Mouse (Mus musculus): ENCODE results near the gene Rad51b. TPM values are rescaled to one million over a fixed set of nuclear protein-coding genes. Genes with fewer than 3 reads are reported as not detected.
A peak's percentile ranks its signal among the peaks of the same experiment; 100 is the strongest.

Rad51b gene
- polyA plus RNA-seq, 1 experiment from 2014 or later, result 6.6 TPM

DNA sequence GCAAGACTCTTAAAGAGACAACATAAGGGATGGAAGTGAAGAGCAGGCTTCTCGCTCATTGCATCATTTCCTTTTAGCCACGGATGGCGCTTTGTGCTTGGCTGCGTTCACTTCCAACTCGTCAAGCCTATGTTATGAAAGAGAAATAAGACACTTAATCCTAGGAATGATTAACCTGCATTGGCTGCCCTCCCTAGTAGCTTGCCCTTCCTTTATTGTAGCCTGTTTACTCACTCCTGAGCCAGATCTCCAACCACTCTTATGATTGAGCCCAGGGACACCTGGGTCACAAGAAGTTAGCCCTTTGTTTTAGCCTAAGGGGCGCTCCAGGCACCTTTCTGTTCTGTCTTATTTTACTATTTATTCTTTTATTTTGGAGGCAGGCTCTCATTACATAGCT lies 244.5 kb downstream of the Rad51b start:
- 84% methylated on average over 6 of the region's 6 CpGs for WGBS
- Histone ChIP-seq H3K4me3 (no peak overlapping the region), H3K9me3 (no peaks in the 10 kb centered on the region), H3K27ac (no peak overlapping the region), H3K36me3 (no peaks in the 10 kb centered on the region), H3K27me3 (ENCODE audit: insufficient read depth, poor library complexity, severe bottlenecking) (no peaks in the 10 kb centered on the region), H3K4me1 (no peaks in the 10 kb centered on the region)
- no peak for DNase-seq (ENCODE audit: low spot score)

DNA sequence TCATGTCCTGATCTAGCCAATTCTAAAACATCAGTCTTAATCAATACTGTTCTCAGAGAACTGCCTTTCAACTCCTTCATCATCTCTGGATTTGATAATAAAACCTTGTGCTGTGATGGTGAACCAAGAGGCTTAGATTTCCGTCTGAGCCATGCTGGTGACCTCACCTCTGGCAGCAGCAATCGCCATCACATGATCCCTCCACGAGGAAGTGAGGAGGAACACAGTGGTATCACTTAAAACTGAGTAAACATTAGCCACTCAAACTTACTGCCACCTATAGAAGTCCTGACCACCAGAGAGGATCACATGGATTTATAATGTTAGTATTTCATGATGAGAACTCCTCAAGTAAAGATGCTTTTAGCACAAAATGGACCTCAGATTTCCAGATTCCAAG lies 248.0 kb downstream of the Rad51b start:
- no peak for DNase-seq (ENCODE audit: low spot score)
- no peaks in the 10 kb centered on the region for H3K36me3 ChIP-seq
- 62% methylated on average over 3 of the region's 3 CpGs for WGBS

DNA sequence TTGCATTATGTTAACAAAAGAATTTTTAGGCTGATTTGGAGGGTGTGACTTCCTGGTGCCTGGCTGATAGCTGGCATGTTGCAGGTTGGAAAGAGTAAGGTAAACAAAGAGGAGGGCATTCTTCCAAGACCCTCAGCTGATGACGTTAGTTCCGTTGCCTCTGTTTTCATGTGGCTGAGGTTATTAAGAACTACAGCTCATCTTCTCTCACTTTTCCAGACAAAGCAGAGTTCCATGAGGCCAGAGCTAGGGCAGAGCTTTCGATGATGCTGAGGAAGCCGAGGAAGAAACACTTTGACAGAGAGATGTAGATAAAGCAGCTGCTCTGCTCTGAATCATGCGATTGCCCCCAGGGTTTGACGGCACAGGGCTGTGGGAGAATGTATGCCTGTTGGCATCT lies 250.5 kb downstream of the Rad51b start:
- Histone ChIP-seq H3K27ac (peak overlapping the region; percentile 30; the same call in 1 of the 2 replicates), H3K36me3 (no peaks in the 10 kb centered on the region), H3K9me3 (no peaks in the 10 kb centered on the region), H3K4me1 (peaks cover 12% of the 10 kb centered on the region; the same call in 1 of the 2 replicates), H3K27me3 (ENCODE audit: insufficient read depth, poor library complexity, severe bottlenecking) (no peaks in the 10 kb centered on the region), H3K4me3 (no peak overlapping the region)
- no peak for DNase-seq (ENCODE audit: low spot score)
- WGBS, result 29% methylated on average over 6 of the region's 6 CpGs

More for the DNA sequence above, 248.0 kb downstream of the Rad51b start:
- H3K27ac ChIP-seq, result no peak overlapping the region
- peaks cover 12% of the 10 kb centered on the region; the same call in 1 of the 2 replicates for H3K4me1 ChIP-seq
- no peaks in the 10 kb centered on the region for H3K27me3 ChIP-seq (ENCODE audit: insufficient read depth, poor library complexity, severe bottlenecking)
- H3K4me3 ChIP-seq, result no peak overlapping the region
- H3K9me3 ChIP-seq, result no peaks in the 10 kb centered on the region

DNA sequence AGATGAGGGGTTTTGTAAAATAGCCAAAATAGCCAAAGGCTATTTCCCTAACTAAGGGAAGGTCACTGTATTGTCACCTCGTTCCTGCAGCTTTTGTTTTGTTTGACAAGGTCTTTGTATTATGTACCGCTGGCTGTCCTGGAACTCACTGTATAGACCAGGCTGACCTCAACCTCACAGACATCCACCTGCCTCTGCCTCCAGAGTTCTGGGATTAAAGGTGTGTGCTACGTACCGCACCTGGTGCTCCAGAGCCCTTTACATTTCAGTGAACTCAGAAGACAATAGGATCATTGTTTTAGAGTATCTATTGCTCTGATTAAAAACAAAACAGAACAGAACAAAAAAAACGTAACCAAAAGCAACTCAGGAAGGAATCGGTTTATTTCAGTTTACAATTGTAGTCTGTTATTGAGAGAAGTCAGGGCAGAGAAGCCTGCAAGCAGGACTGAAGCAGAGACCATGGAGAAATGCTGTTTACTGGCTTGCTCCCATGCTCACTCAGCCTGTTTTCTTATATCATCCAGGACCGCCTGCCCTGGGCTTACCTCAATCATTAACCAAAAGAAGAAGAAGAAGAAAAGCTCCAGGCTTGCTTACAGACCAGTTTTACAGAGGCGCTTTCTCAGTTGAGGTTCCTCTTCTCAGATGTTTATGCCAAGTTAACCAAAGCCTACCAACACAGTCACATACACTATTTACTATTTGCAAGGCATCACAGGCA lies 251.7 kb downstream of the Rad51b start:
- no peak for DNase-seq (ENCODE audit: low spot score)
- WGBS, result 73% methylated on average over 8 of the region's 8 CpGs
- Histone ChIP-seq H3K9me3 (no peaks in the 10 kb centered on the region), H3K36me3 (no peaks in the 10 kb centered on the region), H3K27ac (0 out of 2 replicates have a peak overlapping the region, but pooled peaks have one; percentile 29), H3K27me3 (ENCODE audit: insufficient read depth, poor library complexity, severe bottlenecking) (no peaks in the 10 kb centered on the region), H3K4me3 (no peak overlapping the region), H3K4me1 (peaks cover 12% of the 10 kb centered on the region; the same call in 1 of the 2 replicates)

DNA sequence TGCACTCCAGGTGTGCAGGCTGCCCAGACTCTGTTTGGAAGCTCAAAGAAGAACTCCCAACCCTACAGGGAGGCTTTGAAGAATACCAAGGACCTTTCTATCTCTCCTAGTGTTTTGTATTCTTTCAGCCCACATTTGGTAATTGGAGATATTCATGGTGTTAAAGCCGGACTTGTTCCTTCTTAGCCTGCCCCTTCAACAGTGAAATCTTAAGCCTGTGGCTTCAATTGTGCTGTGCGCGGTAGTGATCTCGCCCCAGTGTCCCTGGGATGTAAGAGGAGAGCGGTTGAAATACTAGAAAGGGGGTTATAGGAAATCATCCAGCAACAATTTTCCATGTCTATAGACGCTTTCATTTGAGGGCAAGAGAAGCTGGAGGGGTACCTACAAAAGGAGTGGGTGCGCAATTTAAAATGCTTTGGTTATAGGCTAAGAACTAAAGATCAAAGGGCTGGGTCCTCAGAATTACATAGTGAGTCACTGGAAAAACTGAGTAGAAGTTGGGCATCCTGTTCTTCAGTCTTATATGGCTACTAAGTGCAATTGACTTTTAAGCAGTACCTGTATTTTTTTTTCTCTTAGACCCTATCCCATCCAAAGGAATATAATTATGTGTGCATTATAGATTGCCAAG lies 253.1 kb downstream of the Rad51b start:
- Histone ChIP-seq H3K27me3 (ENCODE audit: insufficient read depth, poor library complexity, severe bottlenecking) (no peaks in the 10 kb centered on the region), H3K4me1 (peaks cover 12% of the 10 kb centered on the region; the same call in 1 of the 2 replicates), H3K36me3 (no peaks in the 10 kb centered on the region), H3K9me3 (no peaks in the 10 kb centered on the region), H3K27ac (no peak overlapping the region), H3K4me3 (no peak overlapping the region)
- DNase-seq (ENCODE audit: low spot score), result no peak
- 93% methylated on average over 7 of the region's 7 CpGs for WGBS

DNA sequence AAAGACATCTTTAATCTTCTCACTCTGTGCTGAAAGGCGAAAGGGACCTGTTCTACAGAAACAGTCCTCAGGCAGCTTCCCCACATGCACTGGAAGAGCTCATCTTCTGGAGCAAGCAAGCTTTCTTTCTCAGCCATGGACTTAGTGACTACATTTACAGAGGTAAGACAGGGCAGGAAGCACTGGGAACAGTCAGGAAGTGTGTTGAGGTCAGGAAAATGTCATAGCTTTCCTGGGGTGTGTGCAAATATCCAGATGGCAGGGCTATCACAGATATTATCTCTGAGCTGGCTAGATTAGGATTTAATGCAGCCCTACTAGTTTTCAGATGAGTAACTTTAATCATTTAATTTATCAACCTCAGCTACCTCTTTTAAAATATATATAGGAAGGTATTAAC lies 254.2 kb downstream of the Rad51b start:
- H3K27me3 ChIP-seq (ENCODE audit: insufficient read depth, poor library complexity, severe bottlenecking), result no peaks in the 10 kb centered on the region
- no peak overlapping the region for H3K27ac ChIP-seq
- no peaks in the 10 kb centered on the region for H3K9me3 ChIP-seq
- WGBS, result 63% methylated on average over 1 of the region's 1 CpGs
- peaks cover 12% of the 10 kb centered on the region; the same call in 1 of the 2 replicates for H3K4me1 ChIP-seq
- no peaks in the 10 kb centered on the region for H3K36me3 ChIP-seq
- no peak for DNase-seq (ENCODE audit: low spot score)
- no peak overlapping the region for H3K4me3 ChIP-seq

DNA sequence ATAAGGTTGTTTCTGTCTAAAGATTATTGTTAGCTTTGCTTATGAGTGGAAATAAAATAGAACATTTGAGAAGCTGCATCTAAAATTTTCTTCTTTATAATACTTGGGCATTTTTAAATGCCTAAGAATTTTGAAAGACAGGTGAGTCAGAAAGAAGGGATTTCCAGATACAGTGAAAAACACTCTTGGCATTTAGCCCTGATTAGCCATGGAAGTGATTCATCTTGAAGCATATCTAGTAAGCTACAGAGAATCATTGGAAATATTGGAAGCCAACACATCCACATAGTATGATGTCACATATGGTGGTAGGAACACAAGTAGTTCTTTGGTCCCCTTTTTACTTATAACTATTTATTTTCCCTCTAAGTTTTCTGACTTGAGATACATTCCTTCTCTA lies 256.0 kb downstream of the Rad51b start:
- H3K27me3 ChIP-seq (ENCODE audit: insufficient read depth, poor library complexity, severe bottlenecking), result no peaks in the 10 kb centered on the region
- no peak for DNase-seq (ENCODE audit: low spot score)
- H3K27ac ChIP-seq, result no peak overlapping the region
- no peak overlapping the region for H3K4me3 ChIP-seq
- 0 out of 2 replicates have a peak, but pooled peaks cover 3% of the 10 kb centered on the region for H3K4me1 ChIP-seq
- H3K9me3 ChIP-seq, result no peaks in the 10 kb centered on the region
- H3K36me3 ChIP-seq, result no peaks in the 10 kb centered on the region

DNA sequence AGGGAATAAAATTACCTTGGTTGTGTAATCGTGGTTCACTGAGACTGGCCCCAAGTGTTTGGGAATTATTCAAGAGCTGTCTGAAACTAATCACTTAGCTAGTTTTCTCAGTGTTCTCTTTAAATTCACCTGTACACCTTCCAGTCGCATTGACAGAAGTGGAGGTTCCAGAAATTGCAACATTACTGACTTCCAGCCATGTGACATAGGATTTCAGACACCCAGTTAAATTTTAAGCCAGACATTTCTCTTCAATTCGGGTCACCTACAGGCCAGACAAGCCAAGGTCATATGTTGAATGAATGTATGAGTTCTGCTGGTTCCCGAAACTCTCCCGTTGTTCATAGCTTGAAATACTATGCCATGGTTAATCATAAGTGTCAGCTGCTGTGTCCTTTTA lies 260.8 kb downstream of the Rad51b start:
- no peak overlapping the region for H3K4me3 ChIP-seq
- H3K36me3 ChIP-seq, result no peaks in the 10 kb centered on the region
- 83% methylated on average over 5 of the region's 5 CpGs for WGBS
- no peak for DNase-seq (ENCODE audit: low spot score)
- peaks cover 10% of the 10 kb centered on the region; the same call in 1 of the 2 replicates for H3K4me1 ChIP-seq
- no peak overlapping the region for H3K27ac ChIP-seq
- H3K27me3 ChIP-seq (ENCODE audit: insufficient read depth, poor library complexity, severe bottlenecking), result no peaks in the 10 kb centered on the region
- H3K9me3 ChIP-seq, result no peaks in the 10 kb centered on the region

DNA sequence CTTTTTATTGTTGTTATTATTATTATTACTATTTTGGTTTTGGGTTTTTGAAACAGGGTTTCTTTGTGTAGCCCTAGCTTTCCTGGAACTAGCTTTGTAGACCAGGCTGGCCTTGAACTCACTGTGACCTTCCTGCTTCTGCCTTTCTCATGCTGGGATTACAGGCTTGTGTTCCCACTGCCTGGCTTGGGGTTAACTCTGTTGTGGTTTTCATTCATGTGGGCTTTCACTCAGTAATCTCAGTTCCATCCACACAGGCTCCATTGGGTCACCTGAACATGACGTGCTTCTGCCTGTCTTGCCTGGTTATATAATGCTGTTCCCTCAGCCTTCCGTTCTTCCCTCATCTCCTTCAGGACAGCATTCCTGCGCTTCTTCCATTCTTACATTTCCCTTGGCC lies 261.6 kb downstream of the Rad51b start:
- no peaks in the 10 kb centered on the region for H3K9me3 ChIP-seq
- WGBS, result 86% methylated on average over 3 of the region's 3 CpGs
- no peaks in the 10 kb centered on the region for H3K27me3 ChIP-seq (ENCODE audit: insufficient read depth, poor library complexity, severe bottlenecking)
- H3K27ac ChIP-seq, result no peak overlapping the region
- DNase-seq (ENCODE audit: low spot score), result no peak
- H3K4me3 ChIP-seq, result no peak overlapping the region
- H3K36me3 ChIP-seq, result no peaks in the 10 kb centered on the region
- H3K4me1 ChIP-seq, result peaks cover 10% of the 10 kb centered on the region; the same call in 1 of the 2 replicates

DNA sequence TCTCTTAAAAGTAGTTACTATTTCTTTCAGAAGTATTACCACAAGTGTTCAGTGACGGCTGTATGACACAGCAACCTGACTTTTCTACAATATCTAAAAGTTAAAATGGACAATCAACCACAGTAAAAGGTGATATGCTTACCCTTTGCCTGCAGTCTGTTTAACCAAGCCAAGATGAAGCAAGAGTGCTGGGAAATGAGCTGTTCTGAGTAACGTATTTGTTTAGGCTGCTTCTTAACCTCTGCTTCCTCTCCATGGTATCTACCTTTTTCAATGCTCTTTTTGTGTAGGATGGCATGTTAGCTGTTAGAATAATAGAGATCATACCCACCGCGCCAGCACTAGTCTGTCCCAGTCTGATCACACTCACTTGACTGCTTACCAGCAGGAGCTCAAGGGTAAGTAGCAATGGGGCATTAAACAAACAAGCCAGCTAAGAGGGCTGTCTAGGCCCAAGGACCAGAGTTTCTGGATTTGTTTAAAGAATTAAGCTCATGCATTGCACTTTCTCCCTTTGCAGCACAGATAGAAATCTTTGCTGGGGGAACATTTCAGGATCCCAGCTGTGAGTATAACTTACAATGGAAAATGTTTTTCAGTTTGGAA lies 262.4 kb downstream of the Rad51b start:
- peaks cover 10% of the 10 kb centered on the region; the same call in 1 of the 2 replicates for H3K4me1 ChIP-seq
- no peak overlapping the region for H3K27ac ChIP-seq
- no peak overlapping the region for H3K4me3 ChIP-seq
- H3K27me3 ChIP-seq (ENCODE audit: insufficient read depth, poor library complexity, severe bottlenecking), result no peaks in the 10 kb centered on the region
- DNase-seq (ENCODE audit: low spot score), result no peak
- H3K9me3 ChIP-seq, result no peaks in the 10 kb centered on the region
- H3K36me3 ChIP-seq, result no peaks in the 10 kb centered on the region
- 71% methylated on average over 4 of the region's 4 CpGs for WGBS

DNA sequence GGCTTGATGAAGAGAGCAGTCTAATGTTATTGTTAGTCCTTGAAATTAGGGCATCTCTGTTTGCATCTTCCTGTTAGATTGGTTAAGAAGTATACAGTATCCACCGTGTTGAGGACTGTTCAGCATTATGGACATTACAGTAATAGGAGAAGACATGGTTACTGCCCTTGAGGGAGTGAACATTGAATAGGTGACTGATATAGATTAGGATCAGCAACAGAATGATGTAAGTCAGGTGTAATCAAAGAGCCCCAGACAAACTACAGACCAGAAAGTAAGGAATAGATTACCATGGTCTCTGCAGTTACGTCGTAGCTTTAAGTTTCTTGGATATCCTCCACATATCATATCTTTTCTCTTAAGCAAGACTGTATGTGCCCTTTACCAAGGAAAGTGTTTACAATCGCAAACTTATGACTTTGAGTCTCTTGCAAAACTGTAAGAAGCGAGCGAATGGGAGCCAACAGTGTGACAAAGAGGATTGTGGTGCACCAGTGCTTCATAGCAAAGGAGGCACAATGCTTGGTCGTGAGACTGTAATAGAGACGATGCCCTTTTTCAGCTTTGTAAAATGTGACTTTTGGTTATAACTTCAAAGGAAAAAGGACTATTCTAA lies 263.1 kb downstream of the Rad51b start:
- H3K4me3 ChIP-seq, result no peak overlapping the region
- H3K4me1 ChIP-seq, result peaks cover 10% of the 10 kb centered on the region; the same call in 1 of the 2 replicates
- WGBS, result 80% methylated on average over 8 of the region's 8 CpGs
- no peak for DNase-seq (ENCODE audit: low spot score)
- H3K27me3 ChIP-seq (ENCODE audit: insufficient read depth, poor library complexity, severe bottlenecking), result no peaks in the 10 kb centered on the region
- no peak overlapping the region for H3K27ac ChIP-seq
- H3K36me3 ChIP-seq, result no peaks in the 10 kb centered on the region
- no peaks in the 10 kb centered on the region for H3K9me3 ChIP-seq

DNA sequence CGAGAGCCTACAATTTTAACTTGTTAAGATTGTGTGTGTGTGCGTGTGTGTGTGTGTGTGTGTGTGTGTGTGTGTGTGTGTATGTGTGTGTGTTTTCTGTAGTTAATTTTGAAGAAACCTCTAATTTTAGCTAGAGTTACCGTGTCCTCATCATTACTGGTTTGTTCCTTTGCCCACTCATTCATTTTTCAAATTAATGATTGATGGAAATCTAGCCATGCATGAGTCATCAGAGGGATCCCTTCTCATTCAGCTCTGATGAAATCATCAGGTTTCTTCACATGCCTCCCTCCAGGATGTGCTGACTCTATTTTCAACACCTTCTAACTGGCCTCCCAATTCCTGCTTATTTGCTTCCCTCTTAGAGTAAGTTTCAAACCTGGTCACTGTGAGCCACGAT lies 263.8 kb downstream of the Rad51b start:
- Histone ChIP-seq H3K4me3 (no peak overlapping the region), H3K27ac (no peak overlapping the region), H3K36me3 (no peaks in the 10 kb centered on the region), H3K27me3 (ENCODE audit: insufficient read depth, poor library complexity, severe bottlenecking) (no peaks in the 10 kb centered on the region), H3K9me3 (no peaks in the 10 kb centered on the region), H3K4me1 (peaks cover 10% of the 10 kb centered on the region; the same call in 1 of the 2 replicates)
- no peak for DNase-seq (ENCODE audit: low spot score)
- WGBS, result 82% methylated on average over 4 of the region's 4 CpGs
